Mouse (Mus musculus): ENCODE measurements around the gene Sycp2. TPM values are rescaled to one million over a fixed set of nuclear protein-coding genes. Genes with fewer than 3 reads are reported as not detected.

Sycp2 gene
- polyA plus RNA-seq (2012; rRNA removed): 0.11 and 0.13 TPM in 2 replicates

DNA sequence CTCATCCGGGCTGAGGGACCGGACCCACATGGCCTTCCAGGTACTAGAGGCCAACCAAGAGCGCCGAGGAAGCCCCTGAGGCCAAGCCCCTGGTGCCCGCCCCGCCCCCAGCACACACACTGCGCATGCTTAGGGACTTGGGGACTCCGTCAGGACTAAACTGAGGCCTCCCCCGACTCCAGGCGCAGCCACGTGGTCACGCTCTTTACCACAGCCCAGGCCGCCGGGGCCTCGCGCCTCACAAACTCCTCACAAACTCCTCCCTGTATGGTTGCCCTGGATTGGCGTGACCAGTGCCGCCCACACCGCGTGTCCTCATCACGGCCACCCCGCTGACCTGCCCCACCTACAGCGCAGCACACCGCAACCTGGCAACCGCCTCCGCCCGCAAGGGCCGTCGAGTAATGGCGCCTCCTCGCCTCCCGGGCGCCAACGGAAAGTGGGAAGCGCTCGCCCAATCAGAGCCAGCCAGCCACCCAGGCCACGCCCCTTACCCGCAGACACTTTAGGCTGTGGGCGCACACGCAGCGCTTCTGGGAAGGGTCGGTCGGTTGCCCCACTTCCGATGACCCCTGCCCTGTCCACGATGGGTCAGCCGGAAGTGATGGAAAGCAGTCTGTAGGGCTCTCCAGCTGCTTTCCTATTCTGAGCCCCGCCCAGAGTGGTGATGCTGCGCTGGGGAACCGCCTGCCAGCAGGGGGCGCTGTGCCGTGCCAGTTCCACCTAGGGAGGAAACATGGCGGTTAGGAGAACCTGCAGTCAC lies at the start of gene Sycp2:
TSS of gene Sycp2 (minus strand) at position 633 of the 763 bp plus-strand sequence.
- no peak for DNase-seq (ENCODE audit: low spot score)

DNA sequence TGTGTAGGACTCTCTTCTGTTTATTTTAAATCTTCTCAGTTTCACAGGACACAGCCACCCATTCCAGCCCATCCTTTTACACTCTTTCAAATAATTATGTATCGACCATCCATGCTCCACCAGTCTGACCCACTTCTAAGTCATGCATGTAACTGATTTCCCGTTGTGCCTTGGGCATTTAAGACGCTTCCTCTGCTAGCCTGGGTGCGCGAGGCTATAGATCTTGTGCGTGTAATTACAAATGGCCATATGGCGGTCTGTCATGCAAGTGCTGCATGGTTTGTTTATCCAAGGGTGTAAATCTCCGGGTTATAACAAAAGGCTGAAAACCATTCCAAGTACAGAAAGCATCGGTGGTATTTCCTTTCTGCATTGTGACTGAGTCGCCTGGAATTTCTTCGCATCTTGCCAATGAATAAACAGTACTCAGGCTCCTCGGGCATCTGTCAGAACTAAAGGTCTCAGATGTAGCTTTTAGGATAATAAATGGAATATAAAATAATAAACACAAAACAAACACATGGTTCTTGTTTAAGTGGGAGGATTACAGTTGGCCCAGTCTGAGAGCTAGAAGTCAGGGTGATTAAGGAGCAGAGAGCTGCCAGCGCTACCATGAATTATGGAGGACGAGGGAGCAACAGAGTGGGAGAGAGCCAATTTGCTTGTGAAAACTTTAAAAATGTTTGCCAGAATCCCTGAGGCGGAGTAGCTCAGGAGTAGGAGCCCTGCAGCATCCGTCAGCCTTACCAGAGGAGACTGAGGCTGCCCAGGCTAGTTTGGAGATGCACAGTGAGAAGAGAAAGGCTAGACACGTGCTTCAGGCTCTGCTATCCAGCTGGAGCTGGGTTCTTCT lies 47.4 kb upstream of the Sycp2 start:
- no peak for DNase-seq (ENCODE audit: low spot score)

DNA sequence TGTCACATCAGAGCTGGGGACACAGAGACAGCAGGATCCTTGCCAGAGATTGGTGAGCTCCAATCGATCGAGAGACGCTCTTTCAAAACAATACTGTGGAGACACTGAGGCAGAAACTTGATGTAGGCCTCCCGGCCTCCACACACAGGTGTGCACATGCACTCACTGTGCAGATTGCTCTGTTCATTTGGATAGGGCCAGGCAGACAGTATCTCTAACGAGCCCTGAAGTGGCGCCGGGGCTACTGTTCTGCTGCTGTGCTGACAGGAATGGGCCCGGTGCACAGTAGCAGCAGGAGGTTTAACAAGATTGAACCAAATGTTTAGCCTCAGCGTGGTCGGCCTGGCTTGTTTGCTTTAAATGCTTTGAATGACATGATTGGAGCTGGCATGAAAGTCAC lies 43.5 kb upstream of the Sycp2 start:
- DNase-seq (ENCODE audit: low spot score): no peak

DNA sequence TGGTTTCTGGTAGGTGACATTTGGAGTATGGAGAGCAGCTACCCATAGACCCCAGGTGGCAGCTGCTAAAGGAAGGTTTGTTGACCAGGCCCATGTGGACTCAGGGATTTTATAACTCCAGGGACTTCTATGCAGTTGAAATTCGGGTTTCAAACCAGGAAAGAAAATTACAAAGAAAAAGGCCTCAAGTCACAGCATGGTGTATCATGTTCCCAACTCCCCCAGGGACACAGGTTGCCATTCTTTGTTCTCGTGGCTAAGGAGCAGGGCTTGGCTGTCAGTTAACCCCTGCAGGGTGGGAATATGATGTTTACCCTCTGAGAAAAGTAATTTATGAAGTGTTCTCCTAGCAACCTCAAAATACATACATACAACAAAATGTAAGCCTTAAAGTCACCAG lies 42.8 kb upstream of the Sycp2 start:
- no peak for DNase-seq (ENCODE audit: low spot score)

DNA sequence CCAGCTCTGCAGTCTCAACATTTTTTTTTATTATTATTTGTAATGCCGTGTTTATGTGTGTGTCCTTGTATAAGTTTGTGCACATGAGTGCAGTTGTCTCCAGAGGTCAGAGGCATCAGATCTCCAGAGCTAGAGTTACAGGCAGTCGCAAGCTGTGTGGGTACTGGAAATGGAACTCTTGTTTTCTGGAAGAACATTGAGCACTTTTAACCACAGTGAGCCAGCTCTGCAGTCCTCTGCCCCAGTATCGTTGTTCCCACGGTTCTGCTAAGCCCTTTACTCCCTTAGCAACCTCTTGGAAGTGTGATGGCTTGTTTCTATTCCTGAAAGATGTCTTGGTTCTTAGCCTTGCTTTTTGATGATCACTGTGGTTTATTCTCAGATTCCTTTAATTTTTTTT lies 41.9 kb upstream of the Sycp2 start:
- DNase-seq (ENCODE audit: low spot score): no peak

DNA sequence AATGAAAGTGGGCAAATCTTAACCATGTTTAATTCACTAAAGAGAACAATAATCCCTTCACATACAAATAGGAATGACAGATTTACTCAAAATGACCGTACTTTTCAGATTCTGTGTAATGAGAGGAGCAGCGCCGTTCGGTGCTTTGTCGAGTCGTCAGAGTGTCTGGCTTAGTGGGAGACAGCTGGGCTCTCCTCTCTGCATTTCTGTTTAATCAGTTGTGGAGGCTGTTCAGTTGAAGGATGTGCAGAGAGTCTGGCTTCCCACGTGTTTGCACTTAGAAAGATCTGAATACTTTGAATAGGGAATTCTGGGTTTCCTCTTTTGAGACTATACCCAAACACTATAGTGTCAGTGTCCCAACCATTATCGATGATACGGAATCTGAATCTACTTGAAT lies 29.8 kb upstream of the Sycp2 start:
- DNase-seq (ENCODE audit: low spot score): no peak

DNA sequence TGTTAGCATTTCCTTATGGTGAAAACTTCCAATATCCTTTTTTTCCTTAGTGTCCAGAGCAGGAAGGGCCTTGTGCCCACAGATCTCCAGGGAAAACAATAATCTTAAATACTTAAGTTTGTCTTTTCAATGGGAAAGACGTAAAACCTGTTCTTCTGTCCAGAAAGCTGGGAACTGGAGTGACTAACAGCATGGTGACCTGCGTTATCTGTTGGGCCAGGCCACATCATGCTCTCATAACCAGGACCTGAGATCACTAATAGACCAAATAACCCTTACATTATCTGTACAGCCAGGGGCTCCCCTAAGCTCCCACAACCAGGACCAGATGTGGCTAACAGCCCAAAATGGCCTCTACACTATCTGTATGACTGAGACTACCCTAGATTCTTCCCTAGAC lies 26.4 kb upstream of the Sycp2 start:
- DNase-seq (ENCODE audit: low spot score): no peak

DNA sequence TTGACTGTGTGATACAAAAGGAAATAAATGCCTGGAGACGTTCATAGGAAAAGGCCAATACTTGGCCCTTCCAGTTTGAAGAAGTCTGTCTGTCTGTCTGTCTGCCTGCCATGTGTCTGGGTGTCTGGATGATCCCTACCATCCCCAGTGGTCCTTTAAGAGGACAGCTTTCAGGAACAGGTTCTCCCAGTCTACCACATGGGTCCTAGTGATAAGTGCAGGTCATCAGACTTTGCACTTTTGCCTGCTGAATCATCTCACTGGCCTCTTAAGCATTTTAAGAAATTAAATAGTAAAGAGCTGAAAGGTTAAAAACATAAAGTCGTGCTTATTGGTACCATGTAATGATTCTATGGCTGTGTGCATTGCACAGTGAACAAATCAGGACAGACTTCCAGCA lies 26.0 kb upstream of the Sycp2 start:
- no peak for DNase-seq (ENCODE audit: low spot score)

DNA sequence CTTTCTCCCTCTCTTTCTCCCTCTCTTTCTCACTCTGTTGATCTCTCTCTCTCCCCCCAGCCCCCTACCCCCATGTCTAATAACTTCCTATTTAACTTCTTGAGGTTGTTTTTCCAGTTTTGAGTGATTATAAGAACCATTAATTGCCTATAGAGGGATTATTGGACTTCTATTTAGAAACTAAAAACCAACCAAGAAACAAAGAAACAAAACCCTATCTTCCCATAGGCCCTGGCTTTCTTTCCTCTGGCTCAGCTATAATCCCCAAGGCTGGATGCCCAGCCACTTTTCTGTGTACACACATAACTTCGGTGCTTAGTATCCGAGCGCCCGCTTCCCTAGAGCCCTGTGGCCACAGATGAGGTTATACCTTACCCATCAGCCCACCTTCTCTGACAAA lies 22.7 kb upstream of the Sycp2 start, which contains the start of gene Cdh26:
TSS of gene Cdh26 (plus strand) at position 301 of the 400 bp plus-strand sequence.
- DNase-seq (ENCODE audit: low spot score): no peak

DNA sequence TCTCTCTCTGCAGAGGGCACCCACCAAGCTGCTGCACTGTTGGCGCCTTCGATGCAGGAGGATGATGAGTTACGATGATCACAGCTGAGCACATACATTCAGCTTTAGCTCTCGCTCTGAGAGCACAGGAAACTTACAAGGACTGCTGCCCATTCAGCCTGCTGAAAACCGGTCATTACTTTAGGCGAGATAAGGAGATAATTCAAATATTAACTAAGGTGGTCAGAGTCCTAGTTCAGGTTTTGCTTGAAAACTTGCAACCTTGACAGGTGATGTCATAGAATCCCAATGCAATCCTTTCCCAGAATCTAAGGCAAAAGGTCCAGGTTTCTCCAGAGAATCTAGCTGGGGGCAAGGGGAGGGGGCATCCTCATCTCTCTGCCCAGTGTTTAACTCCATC lies 21.9 kb upstream of the Sycp2 start:
- DNase-seq (ENCODE audit: low spot score): no peak

DNA sequence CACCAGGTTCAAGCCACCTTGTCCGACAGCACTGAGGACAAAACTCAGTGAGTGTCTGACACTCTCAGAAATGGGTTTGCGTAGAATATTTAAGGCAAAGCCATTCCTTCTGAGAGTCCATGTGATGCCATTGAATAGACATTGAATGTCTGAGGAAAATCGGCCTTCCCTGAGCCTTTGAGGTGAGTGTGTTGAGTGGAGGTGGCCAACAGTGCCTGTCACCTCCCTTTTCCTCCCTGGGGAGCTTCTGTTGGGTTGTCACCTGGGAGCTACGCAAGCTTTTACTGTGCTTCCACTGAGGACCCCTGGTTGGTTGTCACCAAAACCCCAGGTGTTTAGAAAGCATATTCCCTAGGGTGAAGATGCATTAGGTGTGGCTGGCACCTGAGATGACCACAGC lies 21.2 kb upstream of the Sycp2 start:
- no peak for DNase-seq (ENCODE audit: low spot score)

DNA sequence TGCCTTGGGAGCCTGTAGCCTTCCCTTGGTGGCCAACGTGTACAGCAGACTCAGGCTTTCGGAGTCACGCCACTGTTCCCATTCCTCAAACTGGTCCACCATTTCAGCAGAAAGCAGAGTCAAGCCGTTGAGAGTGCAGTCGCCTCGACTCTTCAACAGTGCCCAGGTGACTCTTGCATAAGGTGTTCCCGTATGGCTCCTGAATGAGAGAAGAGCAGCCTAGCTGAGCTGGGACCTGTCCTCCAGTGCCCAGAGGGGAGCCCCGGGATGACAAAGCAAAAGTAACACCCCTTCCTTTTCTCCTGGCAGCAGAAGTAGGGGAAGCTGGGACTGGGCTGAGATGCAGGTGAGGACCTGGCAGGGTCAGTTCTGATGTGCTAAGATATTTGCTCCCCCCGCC lies 20.7 kb upstream of the Sycp2 start:
- no peak for DNase-seq (ENCODE audit: low spot score)

DNA sequence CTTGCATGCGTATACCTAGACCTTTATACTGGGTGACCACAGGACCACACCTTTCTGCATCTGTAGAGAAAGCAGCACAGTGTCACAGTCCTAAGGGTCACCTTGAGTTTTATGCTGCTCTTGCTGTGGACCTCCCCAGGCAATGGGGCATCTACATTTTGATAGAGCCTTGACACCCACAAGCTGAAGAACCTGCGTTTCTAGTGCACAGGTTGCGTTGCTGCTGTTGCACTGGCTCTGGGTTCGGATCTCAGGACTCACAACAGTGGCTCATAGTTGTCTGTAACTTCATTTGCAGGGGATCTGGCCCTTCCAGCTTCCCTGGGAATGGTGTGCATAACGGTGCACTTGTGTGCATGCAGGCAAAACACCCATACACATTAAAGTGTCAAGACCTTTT lies 19.7 kb upstream of the Sycp2 start:
- no peak for DNase-seq (ENCODE audit: low spot score)

DNA sequence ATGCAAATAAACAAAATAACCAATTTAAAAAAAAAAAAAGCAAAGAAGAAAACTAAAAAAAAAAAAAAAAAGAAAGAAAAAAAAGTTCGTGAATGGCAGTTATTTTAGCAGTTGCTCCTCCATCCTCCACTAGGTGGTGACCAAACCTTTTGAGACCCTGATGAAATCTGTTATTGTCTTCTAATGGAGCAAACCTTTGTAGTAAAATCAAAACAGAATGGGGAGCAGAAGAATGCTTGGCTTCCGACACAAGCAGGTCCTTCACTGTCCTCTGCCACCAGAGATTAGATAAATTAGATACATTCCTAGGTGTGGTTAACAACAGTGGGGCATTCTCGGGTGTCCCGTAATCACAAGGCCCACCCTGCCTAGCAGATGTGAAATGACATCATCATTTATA lies 18.7 kb upstream of the Sycp2 start:
- DNase-seq (ENCODE audit: low spot score): no peak

DNA sequence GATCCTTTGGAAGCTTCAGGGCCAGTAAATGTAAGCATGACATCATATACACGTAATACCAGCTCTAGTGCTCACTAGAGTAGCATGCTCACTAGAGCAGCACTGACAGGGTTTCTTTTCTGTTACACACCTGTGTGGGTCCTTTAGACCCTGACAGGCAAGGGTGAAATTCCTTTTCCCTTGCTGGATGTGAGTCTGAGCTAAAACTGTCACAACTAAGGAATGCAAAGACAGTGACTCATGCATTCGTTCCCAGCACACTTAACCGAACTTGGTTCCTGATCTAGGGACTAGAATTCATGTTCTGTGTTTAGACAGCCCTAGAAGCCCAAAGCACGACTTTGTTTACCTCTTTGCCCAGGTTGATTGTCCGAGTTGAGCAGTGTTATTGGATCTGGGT lies 15.7 kb upstream of the Sycp2 start:
- DNase-seq (ENCODE audit: low spot score): no peak

DNA sequence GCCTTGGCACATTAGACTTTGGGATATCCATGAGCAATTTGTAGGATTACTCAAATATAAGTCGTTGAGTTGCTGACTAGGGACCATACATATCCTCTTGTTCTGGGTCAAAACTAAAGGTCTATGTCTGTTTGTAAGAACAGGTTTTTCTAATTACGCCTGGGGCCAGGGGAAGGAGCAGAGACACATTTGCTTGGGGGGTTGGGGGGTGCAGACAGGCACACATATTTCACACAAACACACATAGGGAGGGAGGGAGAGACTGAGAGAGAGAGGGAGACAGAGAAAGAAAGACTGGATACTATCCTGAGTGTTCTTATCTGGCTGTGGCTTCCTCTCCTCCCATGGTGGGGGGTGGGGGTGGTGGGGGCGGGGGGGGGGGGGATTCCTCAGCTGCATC lies 14.7 kb upstream of the Sycp2 start:
- DNase-seq (ENCODE audit: low spot score): no peak

DNA sequence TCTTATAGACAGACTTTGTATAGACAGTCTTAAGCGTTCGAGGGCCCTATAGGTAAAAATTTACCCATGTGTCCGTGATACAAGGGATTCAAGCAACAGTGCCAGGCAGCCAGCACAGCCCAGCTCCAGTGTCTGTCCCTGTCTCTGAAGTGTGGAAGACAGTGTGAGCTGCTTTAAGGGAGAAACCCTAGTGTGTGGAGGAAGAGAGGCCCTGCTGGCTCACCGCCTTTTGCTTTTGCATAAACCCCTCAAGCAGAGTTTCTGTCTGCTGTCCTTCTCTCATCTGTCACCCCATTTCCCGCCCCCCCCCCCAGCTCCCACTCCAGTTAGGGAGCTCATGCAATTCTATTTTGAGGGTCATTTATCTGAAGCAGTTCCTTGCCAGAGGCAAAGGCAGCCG lies 14.1 kb upstream of the Sycp2 start:
- no peak for DNase-seq (ENCODE audit: low spot score)

DNA sequence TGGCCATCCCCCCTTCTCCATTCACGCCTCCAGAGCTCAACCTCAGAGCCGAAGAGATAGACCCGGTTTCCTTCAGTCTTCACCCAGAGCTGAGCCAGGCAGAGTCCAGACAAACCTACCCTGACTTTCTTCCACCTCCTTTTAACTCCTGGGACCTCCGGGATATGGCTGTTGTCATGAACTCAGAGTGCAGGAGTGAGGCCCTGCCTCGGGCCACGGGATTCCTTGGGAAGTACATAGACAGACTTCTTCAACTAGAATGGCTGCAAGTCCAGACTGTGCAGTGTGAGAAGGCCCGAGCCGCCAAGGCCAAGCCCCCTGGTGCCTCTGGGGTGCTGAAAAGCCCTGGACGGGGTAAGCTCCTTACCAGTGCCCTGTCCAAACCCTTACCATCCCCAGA lies 13.1 kb upstream of the Sycp2 start:
- no peak for DNase-seq (ENCODE audit: low spot score)

DNA sequence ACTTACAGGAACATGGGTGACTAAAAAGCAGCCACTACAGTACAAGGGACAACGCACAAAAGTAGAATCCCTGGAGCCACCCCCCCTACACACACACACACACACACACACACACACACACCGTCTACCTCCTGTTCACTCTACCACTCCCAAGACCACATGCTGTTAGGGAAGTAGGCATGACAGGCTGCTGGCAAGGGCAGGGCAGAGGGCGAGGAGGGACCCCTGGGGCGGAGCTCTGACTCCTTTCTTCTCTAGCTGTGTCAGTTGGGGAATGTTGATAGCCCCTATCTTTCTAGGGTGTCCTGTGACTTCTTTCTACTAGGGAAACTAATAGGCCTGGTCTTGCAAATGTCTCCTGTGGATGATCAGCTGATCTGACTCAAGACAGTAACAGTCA lies 9.5 kb upstream of the Sycp2 start:
- DNase-seq (ENCODE audit: low spot score): no peak

DNA sequence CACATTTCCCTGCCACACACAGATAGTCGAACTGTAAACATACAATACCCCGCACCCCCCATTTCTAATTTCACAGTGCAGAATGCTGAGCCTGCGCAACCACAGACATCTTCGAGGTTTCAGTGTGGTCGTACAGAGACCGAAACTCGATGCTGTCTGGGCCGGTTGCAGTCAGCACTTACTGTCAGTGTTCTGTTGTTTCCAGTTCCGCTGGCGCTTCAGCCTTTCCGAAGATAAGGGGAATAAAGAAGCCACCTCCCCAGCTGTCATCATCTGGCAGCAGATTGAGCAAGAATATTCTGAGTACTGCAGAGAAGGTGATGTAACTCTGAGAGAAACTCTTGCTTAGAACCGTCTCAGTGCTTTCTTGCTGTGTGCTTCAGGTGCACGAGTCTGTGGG lies 8.9 kb upstream of the Sycp2 start:
- no peak for DNase-seq (ENCODE audit: low spot score)

DNA sequence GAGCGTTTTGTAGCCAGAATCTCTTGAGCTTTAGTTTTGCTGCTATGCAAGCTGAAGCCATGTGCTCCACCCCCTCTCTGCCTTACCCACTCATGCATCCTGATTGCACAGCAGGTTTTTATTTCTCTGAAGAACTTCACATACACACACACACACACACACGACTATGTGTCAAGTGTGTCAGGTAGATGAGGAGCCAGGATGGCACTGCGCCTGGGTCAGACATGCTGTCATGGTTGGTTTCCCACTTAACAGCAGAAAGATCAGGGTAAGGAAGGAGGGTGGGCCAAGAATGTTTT lies 7.6 kb upstream of the Sycp2 start:
- DNase-seq (ENCODE audit: low spot score): no peak

DNA sequence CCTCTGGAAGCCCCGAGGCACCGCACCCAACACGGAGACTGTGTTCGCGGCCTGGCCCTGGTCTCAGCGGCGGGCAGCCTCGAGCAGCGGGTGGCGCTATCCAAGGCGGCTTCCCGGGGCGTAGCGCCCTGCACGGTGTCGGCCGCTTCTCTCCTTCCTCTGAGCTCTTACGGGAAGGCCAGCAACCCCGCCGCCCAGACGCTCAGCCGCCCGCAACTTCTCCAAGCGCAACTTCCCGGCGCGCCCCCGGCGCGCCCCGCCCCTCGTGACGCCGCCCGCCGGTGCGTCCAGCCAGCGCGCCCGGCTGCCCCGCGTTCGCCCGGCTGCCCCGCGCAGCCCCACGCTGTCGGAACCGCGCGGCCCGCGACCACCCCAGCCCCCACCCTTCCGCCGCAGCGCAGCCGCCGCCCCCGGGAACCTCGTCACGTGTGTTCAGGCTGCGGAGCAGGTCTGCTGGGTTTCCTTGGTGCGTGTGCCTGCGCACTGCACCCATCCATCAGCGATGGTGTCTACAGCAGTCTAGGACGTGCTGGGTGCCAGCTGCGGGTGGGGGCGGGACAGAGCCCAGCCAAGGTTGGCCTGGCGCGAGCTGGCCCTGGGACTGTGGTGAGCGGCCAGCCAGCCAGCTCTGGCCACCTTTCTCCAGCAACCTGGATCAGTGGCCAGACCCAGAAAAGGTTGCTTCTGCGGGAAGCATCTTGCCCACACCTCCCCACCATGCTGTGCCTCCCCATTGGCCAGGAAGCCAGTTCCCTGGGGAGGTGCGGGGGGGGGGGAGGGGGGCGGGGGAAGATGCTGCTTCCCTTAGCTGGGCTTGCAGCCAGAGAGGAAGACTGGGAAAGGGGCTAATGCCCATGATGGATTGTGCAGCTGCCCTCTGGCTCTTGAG lies 7.0 kb upstream of the Sycp2 start, which contains the start of the genes Ppp1r3d and Fam217b:
TSS of gene Ppp1r3d (minus strand) at position 212 of the 889 bp plus-strand sequence.
TSS of gene Fam217b (plus strand) at position 264 of the 889 bp plus-strand sequence.
- peak; percentile 43 for DNase-seq (ENCODE audit: low spot score)
